Mouse (Mus musculus) adrenal gland (tissue): ENCODE measurements at regions not wholly inside any gene's neighbourhood (a gene's known extent, or its start where the extent isn't known, plus 50 kb on each side); places are given as distances from the start of the nearest gene placed in this dataset.

ENCODE experiments used
- intact Hi-C: fragments of 180-260 bp; cut with DNase I; formaldehyde crosslinking; loops from one replicate; pipeline ENCODE4 v1.15.1; 2025

- intact Hi-C loops: no loop called here
Measured at GRCm38 (mm10) chr7:138640492-138641165, 205.2 kb upstream of the Ppp2r2d start.

- intact Hi-C loops: no loop called here
Measured at GRCm38 (mm10) chr7:138639541-138639940, 206.3 kb upstream of the Ppp2r2d start.

GRCm38 (mm10) chr7:138626061-138626460 is 219.8 kb upstream of the Ppp2r2d start:
- intact Hi-C loops: no loop called here

GRCm38 (mm10) chr7:138620896-138621655 is 223.5 kb upstream of the Tcerg1l start:
- intact Hi-C loops: no loop called here

- intact Hi-C loops: no loop called here
Measured at GRCm38 (mm10) chr7:138620080-138620684, 222.7 kb upstream of the Tcerg1l start.

GRCm38 (mm10) chr7:138616468-138616867 is 218.9 kb upstream of the Tcerg1l start:
- intact Hi-C loops: no loop called here

GRCm38 (mm10) chr7:138609605-138610004 is 212.1 kb upstream of the Tcerg1l start:
- intact Hi-C loops: no loop called here

GRCm38 (mm10) chr7:138609124-138609523 is 211.6 kb upstream of the Tcerg1l start:
- intact Hi-C loops: no loop called here

GRCm38 (mm10) chr7:138606363-138606964 is 208.9 kb upstream of the Tcerg1l start:
- intact Hi-C loops: no loop called here

GRCm38 (mm10) chr7:138605923-138606322 is 208.4 kb upstream of the Tcerg1l start:
- intact Hi-C loops: no loop called here

GRCm38 (mm10) chr7:138601749-138602148 is 204.2 kb upstream of the Tcerg1l start:
- intact Hi-C loops: no loop called here

GRCm38 (mm10) chr7:138593344-138593743 is 195.8 kb upstream of the Tcerg1l start:
- intact Hi-C loops: no loop called here

- intact Hi-C loops: no loop called here
Measured at GRCm38 (mm10) chr7:138567352-138567751, 169.8 kb upstream of the Tcerg1l start.

- intact Hi-C loops: no loop called here
Measured at GRCm38 (mm10) chr7:138551629-138552028, 154.1 kb upstream of the Tcerg1l start.

- intact Hi-C loops: no loop called here
Measured at GRCm38 (mm10) chr7:138547881-138548280, 150.4 kb upstream of the Tcerg1l start.

- intact Hi-C loops: no loop called here
Measured at GRCm38 (mm10) chr7:138538048-138538831, 140.7 kb upstream of the Tcerg1l start.

GRCm38 (mm10) chr7:138526143-138526542 is 128.6 kb upstream of the Tcerg1l start:
- intact Hi-C loops: no loop called here

- intact Hi-C loops: no loop called here
Measured at GRCm38 (mm10) chr7:138524936-138525335, 127.4 kb upstream of the Tcerg1l start.

- intact Hi-C loops: no loop called here
Measured at GRCm38 (mm10) chr7:138514171-138514570, 116.6 kb upstream of the Tcerg1l start.

GRCm38 (mm10) chr7:138505205-138505604 is 107.7 kb upstream of the Tcerg1l start:
- intact Hi-C loops: no loop called here

- intact Hi-C loops: no loop called here
Measured at GRCm38 (mm10) chr7:138503986-138504385, 106.5 kb upstream of the Tcerg1l start.
